Mouse (Mus musculus): Measurements from ENCODE around the gene Utp14a.
"Not testable (repeated sequence)": the region's sequence is repeated elsewhere in the genome, so short reads cannot be mapped to it uniquely, and the experiment has no call there.

Utp14a gene

GRCm38 (mm10) chrX:48256468-48257007 lies at the start of gene Utp14a:
Utp14a (plus strand) TSS chrX:48256862.
- peak; percentile 96 for DNase-seq

- DNase-seq: peak; percentile 54
Measured at GRCm38 (mm10) chrX:48207761-48208487, 48.7 kb upstream of the Utp14a start.

GRCm38 (mm10) chrX:48208519-48209185 lies 48.0 kb upstream of the Utp14a start, which contains the start of gene Zdhhc9:
Zdhhc9 (minus strand) TSS chrX:48208878.
- peak; percentile 85 for DNase-seq

- DNase-seq: not testable (repeated sequence)
Measured at GRCm38 (mm10) chrX:48209746-48210145, 46.9 kb upstream of the Utp14a start.

GRCm38 (mm10) chrX:48219468-48219867 lies 37.2 kb upstream of the Utp14a start:
- DNase-seq: no peak

- no peak for DNase-seq
Measured at GRCm38 (mm10) chrX:48222706-48223105, 34.0 kb upstream of the Utp14a start.

GRCm38 (mm10) chrX:48226225-48226624 lies 30.4 kb upstream of the Utp14a start:
- DNase-seq: no peak

GRCm38 (mm10) chrX:48234417-48234816 lies 22.2 kb upstream of the Utp14a start:
- DNase-seq: no peak

- DNase-seq: peak; percentile 45
Measured at GRCm38 (mm10) chrX:48255830-48256428, 733 bp upstream of the Utp14a start.

GRCm38 (mm10) chrX:48257011-48257410 lies 349 bp downstream of the Utp14a start:
- no peak for DNase-seq

GRCm38 (mm10) chrX:48271671-48272070 lies 15.0 kb downstream of the Utp14a start:
- no peak for DNase-seq

- no peak for DNase-seq
Measured at GRCm38 (mm10) chrX:48274634-48275033, 18.0 kb downstream of the Utp14a start.

- peak; percentile 54 for DNase-seq
Measured at GRCm38 (mm10) chrX:48278103-48278502, 21.4 kb downstream of the Utp14a start.

GRCm38 (mm10) chrX:48284386-48285005 lies 27.8 kb downstream of the Utp14a start:
- DNase-seq: peak; percentile 89

- DNase-seq: peak; percentile 84
Measured at GRCm38 (mm10) chrX:48285006-48285650, 28.5 kb downstream of the Utp14a start.

- no peak for DNase-seq
Measured at GRCm38 (mm10) chrX:48285651-48286021, 29.0 kb downstream of the Utp14a start.

- peak; percentile 47 for DNase-seq
Measured at GRCm38 (mm10) chrX:48286488-48286887, 29.8 kb downstream of the Utp14a start.

GRCm38 (mm10) chrX:48288008-48288407 lies 31.3 kb downstream of the Utp14a start:
- no peak for DNase-seq

- no peak for DNase-seq
Measured at GRCm38 (mm10) chrX:48291413-48291812, 34.8 kb downstream of the Utp14a start.

GRCm38 (mm10) chrX:48305356-48305755 lies 48.7 kb downstream of the Utp14a start:
- DNase-seq: no peak

- DNase-seq: no peak
Measured at GRCm38 (mm10) chrX:48310706-48311517, 54.2 kb downstream of the Utp14a start.

GRCm38 (mm10) chrX:48311727-48312126 lies 55.1 kb downstream of the Utp14a start:
- DNase-seq: no peak

All from cerebellum, adult 9-10 months (tissue).